In the genomic region with DNA sequence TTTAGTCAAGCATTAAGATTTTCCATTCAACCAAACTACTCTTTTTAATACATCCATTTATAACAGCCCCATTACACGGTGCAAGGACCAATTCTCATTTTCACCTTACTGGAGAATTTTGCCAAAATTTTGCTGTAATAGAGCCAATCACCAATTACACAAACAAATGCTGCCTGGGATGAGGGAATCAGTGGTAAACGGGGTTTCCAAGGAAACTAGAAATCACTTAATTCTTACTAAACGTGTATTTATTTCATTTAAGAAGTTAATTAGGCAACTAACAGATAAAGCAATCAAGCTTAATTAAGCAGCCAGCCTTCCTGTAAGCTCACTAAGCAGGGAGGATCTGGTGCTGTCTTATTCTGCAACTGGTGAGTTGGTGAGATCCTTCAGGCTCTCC, we compare ENCODE assay signal across 25 mouse cellular contexts. TPM values are rescaled to one million over a fixed set of nuclear protein-coding genes. Genes with fewer than 3 reads are reported as not detected.
"Had no signal": no experiment of that assay in that cellular context is flagged by ENCODE, and none has a peak within 500 bp of the region (broad histone marks: within the 10 kb centered on the region; RNA-seq: fewer than 3 reads in every experiment).

No protein-coding gene starts in this region.

- H3K9ac ChIP-seq: liver, postnatal 0 days; lung, embryonic 15.5 days; midbrain, embryonic 13.5 days; midbrain, embryonic 15.5 days; neural tube, embryonic 12.5 days had no signal

- ATAC-seq: liver, postnatal 0 days; lung, postnatal 0 days; midbrain, embryonic 13.5 days; midbrain, embryonic 15.5 days had no signal

- DNase-seq: liver, postnatal 0 days; lung, adult 2 months; lung, postnatal 14 days; lung, postnatal 36 days; right cerebral cortex, postnatal 14 days; thymus, adult 2 months; thymus, postnatal 25 days; thymus, postnatal 4 days had no signal

- H3K4me3 ChIP-seq: lung, embryonic 15.5 days; megakaryocyte, embryonic 14.5 days; midbrain, embryonic 13.5 days; midbrain, embryonic 15.5 days; neural tube, embryonic 12.5 days had no signal

- H3K9me3 ChIP-seq: lung, embryonic 15.5 days; megakaryocyte, embryonic 14.5 days; midbrain, embryonic 13.5 days; midbrain, embryonic 15.5 days; neural tube, embryonic 12.5 days had no signal

- H3K36me3 ChIP-seq: lung, embryonic 15.5 days; midbrain, embryonic 13.5 days; midbrain, embryonic 15.5 days; neural tube, embryonic 12.5 days had no signal

- H3K4me1 ChIP-seq: lung, embryonic 15.5 days; megakaryocyte, embryonic 14.5 days; midbrain, embryonic 13.5 days; midbrain, embryonic 15.5 days; neural tube, embryonic 12.5 days had no signal

- H3K27ac ChIP-seq: lung, embryonic 15.5 days; macrophage; midbrain, embryonic 13.5 days; midbrain, embryonic 15.5 days; neural tube, embryonic 12.5 days had no signal

- H3K27me3 ChIP-seq: lung, embryonic 15.5 days; megakaryocyte, embryonic 14.5 days; midbrain, embryonic 13.5 days; midbrain, embryonic 15.5 days; neural tube, embryonic 12.5 days had no signal

- H3K4me2 ChIP-seq: lung, embryonic 15.5 days; midbrain, embryonic 11.5 days; midbrain, embryonic 13.5 days; midbrain, embryonic 15.5 days; neural tube, embryonic 12.5 days had no signal

RNA-seq across cellular contexts. Expression of a gene that starts 11.9 kb away (rescaled TPM):
- total RNA-seq: megakaryocyte progenitor cell, adult 5-6 weeks; monocyte, adult 5-6 weeks; neutrophil, adult 5-6 weeks had no signal
- polyA plus RNA-seq: liver, postnatal 0 days; lung, adult 2 months; lung, embryonic 15.5 days; lung, postnatal 0 days; macrophage; midbrain, embryonic 11.5 days; midbrain, embryonic 13.5 days; midbrain, embryonic 15.5 days; neural tube, embryonic 12.5 days; neural tube, embryonic 14.5 days; spleen, adult 2 months; stomach, embryonic 14.5 days; stomach, embryonic 16.5 days; testis, adult 2 months; urinary bladder, adult 2 months had no signal
